Mouse (Mus musculus) testis, adult 2 months (tissue): ENCODE data around the gene Top3a.

Experiments used
- CTCF ChIP-seq: fragments of 200-500 bp; IDR thresholded peaks from 2 replicates; pipeline ENCODE4 v1.5.1; 2012; ENCODE audit warnings: low read depth, mild to moderate bottlenecking, inconsistent platforms, low read length, moderate library complexity; ENCODE audit not compliant: control insufficient read depth, insufficient read depth, insufficient replicate concordance
- POLR2A ChIP-seq: fragments of 200-500 bp; IDR thresholded peaks from 2 replicates; pipeline ENCODE4 v1.6.1; 2012; ENCODE audit warnings: low read depth, mild to moderate bottlenecking, inconsistent platforms, low read length, moderate library complexity; ENCODE audit not compliant: control insufficient read depth

GRCm38 (mm10) chr11:60825191-60825590 lies 48.0 kb upstream of the Top3a start:
- no peak for TF ChIP-seq POLR2A
- TF ChIP-seq CTCF: no peak
